Mouse (Mus musculus) lung, postnatal 0 days (tissue): Measurements from ENCODE around the gene Atp5g3.

Source experiments
- CTCF ChIP-seq: IDR thresholded peaks from 2 replicates; pipeline ENCODE4 v1.5.1; 2016; ENCODE audit warnings: antibody characterized with exemption, mild to moderate bottlenecking
- EP300 ChIP-seq: IDR thresholded peaks from 2 replicates; pipeline ENCODE4 v1.6.1; 2016; ENCODE audit warnings: antibody characterized with exemption, mild to moderate bottlenecking, control low read depth

GRCm38 (mm10) chr2:73877891-73878290 lies 33.2 kb downstream of the Atp5g3 start:
- TF ChIP-seq CTCF = no peak
- no peak for TF ChIP-seq EP300
